Mouse (Mus musculus) megakaryocyte, embryonic 14.5 days (primary cell): ENCODE measurements at regions not wholly inside any gene's neighbourhood (a gene's known extent, or its start where the extent isn't known, plus 50 kb on each side); places are given as distances from the start of the nearest gene placed in this dataset.

ENCODE experiments used
- FLI1 ChIP-seq: IDR thresholded peaks from 2 replicates; pipeline ENCODE4 v1.6.1; 2012; ENCODE audit warnings: low read length, inconsistent platforms, mixed read lengths
- GATA1 ChIP-seq: IDR thresholded peaks from 3 replicates; pipeline ENCODE4 v1.6.1; 2012; ENCODE audit warnings: mixed read lengths, low read length, inconsistent platforms, borderline replicate concordance

- TF ChIP-seq GATA1 (no peak), FLI1 (no peak)
Observed at GRCm38 (mm10) chr13:111941946-111942345, 133.2 kb upstream of the Map3k1 start.
